Mouse (Mus musculus) myocyte (in vitro differentiated cells): Measurements from ENCODE around the gene Arhgap22.

Experiments
- CEBPB ChIP-seq: IDR thresholded peaks from 2 replicates; pipeline ENCODE4 v1.6.1; 2011; ENCODE audit warnings: mild to moderate bottlenecking, moderate library complexity; ENCODE audit not compliant: poor library complexity, insufficient read depth, severe bottlenecking
- E2F4 ChIP-seq: IDR thresholded peaks from one replicate; pipeline ENCODE4 v1.6.1; 2011; ENCODE audit warnings: mild to moderate bottlenecking, control low read depth, moderate library complexity; ENCODE audit not compliant: insufficient read depth
- MAX ChIP-seq: IDR thresholded peaks from one replicate; pipeline ENCODE4 v1.6.1; 2011; ENCODE audit warnings: low read depth, mild to moderate bottlenecking, control low read depth
- MYOD1 ChIP-seq, 3 experiments: IDR thresholded peaks; one replicate each; pipeline ENCODE4 v1.6.1; 2011; ENCODE audit warnings: control low read depth in 2 of 3, low read depth in 2 of 3, mild to moderate bottlenecking in 2 of 3, moderate library complexity in 1 of 3; ENCODE audit not compliant: insufficient read length in 2 of 3, control insufficient read depth in 1 of 3
- MYOG ChIP-seq, 3 experiments: IDR thresholded peaks; one replicate each; pipeline ENCODE4 v1.6.1; 2011; ENCODE audit warnings: control low read depth in 2 of 3, low read depth in 2 of 3, mild to moderate bottlenecking in 2 of 3; ENCODE audit not compliant: insufficient read length in 2 of 3, control insufficient read depth in 1 of 3, insufficient read depth in 1 of 3
- POLR2A ChIP-seq: IDR thresholded peaks from one replicate; pipeline ENCODE4 v1.6.1; 2011; ENCODE audit warnings: low read depth, mild to moderate bottlenecking, control low read depth, moderate library complexity; ENCODE audit not compliant: insufficient read length
- POLR2AphosphoS2 ChIP-seq: IDR thresholded peaks from one replicate; pipeline ENCODE4 v1.6.1; 2011; ENCODE audit warnings: low read depth, control low read depth; ENCODE audit not compliant: insufficient read length
- SRF ChIP-seq: IDR thresholded peaks from one replicate; pipeline ENCODE4 v1.6.1; 2011; ENCODE audit warnings: low read depth; ENCODE audit not compliant: control insufficient read depth, insufficient read length
- TCF12 ChIP-seq: IDR thresholded peaks from one replicate; pipeline ENCODE4 v1.6.1; 2011; ENCODE audit warnings: mild to moderate bottlenecking, control low read depth; ENCODE audit not compliant: poor library complexity, insufficient read depth, severe bottlenecking
- TCF3 ChIP-seq: IDR thresholded peaks from one replicate; pipeline ENCODE4 v1.6.1; 2011; ENCODE audit warnings: low read depth, control low read depth; ENCODE audit not compliant: insufficient read length
- USF1 ChIP-seq: IDR thresholded peaks from one replicate; pipeline ENCODE4 v1.6.1; 2011; ENCODE audit warnings: low read depth, mild to moderate bottlenecking, control low read depth, moderate library complexity

DNA sequence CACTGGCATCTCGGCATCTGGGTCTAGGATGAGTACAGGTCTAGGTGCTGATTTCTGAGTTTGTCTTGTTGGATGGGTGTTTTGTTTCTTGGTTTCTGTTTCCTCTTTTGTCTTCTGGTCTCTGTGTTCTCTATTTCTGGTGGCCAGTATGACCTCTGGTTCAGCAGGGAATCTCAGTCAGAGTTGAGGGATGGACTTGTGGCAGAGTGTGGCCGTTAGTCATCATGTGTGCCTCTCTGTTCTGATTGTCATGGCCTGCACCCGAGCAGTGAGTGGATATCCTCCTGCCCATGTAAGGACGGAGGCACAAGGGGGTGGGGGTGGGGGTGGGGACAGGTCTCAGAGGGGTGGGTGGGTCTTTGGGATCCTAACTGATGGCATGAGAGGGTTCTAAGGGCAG, 11.7 kb upstream of the Arhgap22 start:
- no peak for TF ChIP-seq POLR2A
- TF ChIP-seq USF1, result no peak
- TF ChIP-seq CEBPB, result no peak
- no peak for TF ChIP-seq E2F4
- no peak for TF ChIP-seq TCF12
- TF ChIP-seq MYOD1 (IDR thresholded peaks at IDR 0.05; ENCODE audit: control insufficient read depth in 1 of 3, insufficient read length in 2 of 3, low read depth in 2 of 3), result no peak
- TF ChIP-seq POLR2AphosphoS2, result no peak
- no peak for TF ChIP-seq MAX
- no peak for TF ChIP-seq TCF3
- no peak for TF ChIP-seq SRF
- no peak for TF ChIP-seq MYOG (IDR thresholded peaks at IDR 0.05; ENCODE audit: control insufficient read depth in 1 of 3, insufficient read depth in 1 of 3, insufficient read length in 2 of 3, low read depth in 2 of 3)
